Mouse (Mus musculus) cerebellum, adult 8-10 months (tissue): ENCODE results near the gene Edn2.

Experiments used
- DNase-seq: peaks from one replicate; pipeline ENCODE4 v3.0.0; 2022

Gene Edn2

DNA sequence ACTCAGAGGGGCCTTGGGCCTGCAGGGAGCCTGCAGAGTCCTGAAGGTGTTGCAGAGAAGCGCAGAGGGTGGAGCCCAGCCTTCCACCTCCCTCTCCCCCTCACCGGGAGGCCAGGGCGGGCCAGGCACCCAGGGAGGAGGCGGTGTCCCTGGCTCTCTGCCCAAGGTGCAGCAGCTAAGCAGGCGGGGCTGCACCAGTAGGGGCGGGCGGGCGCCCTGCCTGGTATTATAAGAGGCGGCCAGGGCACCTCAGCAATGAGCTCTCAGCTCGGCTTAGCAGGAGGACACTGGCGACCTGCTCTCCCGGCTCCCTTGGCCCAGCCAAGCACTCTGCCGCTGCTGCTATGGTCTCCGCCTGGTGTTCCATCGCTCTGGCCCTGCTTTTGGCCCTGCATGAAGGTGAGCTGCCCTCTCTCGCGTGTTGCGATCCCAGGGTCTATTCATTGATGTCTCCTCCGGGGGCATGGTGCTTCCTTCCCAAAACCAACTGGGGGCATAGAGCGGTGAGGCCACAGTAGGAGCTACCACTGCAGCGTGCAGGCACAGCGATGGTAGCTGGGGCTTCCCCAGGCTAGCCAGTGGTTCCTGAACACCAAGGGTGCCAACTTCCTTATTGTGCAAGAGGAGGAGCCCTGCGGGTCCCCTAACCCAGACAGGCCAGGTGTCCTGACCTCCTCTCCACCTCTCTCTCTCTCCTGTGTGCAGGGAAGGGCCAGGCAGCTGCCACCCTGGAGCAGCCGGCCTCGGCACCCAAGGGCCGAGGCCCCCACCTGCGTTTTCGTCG lies at the start of gene Edn2:
TSS of gene Edn2 (plus strand) at position 41 of the 784 bp plus-strand sequence.
- DNase-seq, result no peak

DNA sequence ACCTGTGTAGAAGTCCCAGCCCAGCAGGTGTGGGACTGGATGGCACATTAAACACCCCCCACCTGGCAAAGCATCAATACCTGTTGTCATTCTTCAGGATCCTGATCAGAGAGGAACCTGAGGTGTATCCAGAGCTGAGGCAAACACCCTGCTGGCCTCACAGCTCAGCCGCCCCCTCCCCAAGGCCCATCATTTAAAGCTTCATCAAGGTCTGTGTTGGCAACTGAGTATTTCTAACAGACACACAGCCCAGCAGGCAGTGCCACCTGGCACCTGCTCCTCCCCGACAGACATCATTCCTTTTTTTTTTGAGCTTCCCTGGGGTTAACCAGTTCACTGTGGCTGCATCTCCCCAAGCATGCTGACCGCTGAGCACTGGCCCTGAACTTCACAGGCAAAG lies 45.5 kb upstream of the Edn2 start:
- DNase-seq, result no peak

DNA sequence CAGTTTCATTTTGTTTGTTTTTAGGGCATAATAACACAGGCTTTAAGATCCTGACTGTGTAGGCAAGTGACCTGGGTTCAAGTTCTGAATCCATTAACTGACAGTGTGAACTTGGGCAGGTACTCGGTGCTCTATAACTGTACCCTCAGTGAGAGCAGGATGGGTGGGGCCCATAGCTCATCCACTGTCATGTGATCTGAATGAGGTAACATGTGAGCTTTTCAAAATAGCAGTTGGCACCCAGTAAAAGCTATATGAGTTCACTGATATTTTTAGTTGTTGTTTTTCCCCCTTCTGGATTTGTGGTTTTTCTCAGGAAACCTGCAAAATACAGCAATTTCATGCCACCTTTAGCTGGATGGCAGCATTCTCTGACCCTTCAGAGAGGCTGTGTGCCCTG lies 44.7 kb upstream of the Edn2 start:
- DNase-seq, result no peak

DNA sequence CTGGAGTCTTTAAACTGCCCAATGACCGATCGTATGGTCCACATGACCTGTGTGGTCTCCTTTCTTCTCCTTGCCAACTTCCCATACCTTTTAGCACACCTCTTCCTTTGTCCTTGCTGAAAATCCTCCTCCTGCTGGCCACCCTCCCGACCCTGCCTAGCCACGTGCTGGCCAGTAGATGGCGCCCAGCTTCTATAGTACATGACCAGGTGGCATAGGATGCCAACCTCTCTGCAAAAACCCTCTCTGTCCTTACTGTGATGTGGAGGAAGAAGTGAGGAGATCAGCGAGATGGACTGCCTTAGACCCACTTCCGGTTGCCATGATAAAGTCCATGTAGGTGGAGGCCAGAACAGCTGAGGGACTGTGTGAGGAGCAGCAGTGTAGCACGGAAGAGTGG lies 40.7 kb upstream of the Edn2 start:
- peak; percentile 81 for DNase-seq

DNA sequence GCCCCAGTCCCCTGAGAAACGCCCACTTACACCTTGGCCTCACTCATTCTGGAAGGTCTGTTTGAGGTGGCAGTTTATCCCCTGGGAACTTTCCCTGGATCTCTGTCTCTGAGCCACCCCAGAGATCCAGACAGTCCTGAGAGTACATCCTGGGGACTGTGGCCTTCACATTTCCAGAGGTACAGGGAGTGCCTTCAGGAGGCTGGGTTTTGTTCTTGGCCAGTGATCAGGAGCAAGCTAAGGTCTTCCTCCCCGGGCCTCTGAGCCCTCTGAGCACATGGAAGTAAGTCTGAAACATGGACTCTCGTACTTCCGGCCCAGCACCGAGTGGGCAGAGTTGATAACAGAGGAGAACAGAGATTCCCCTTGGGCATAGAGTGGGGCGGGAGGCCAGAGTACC lies 36.4 kb upstream of the Edn2 start:
- no peak for DNase-seq

DNA sequence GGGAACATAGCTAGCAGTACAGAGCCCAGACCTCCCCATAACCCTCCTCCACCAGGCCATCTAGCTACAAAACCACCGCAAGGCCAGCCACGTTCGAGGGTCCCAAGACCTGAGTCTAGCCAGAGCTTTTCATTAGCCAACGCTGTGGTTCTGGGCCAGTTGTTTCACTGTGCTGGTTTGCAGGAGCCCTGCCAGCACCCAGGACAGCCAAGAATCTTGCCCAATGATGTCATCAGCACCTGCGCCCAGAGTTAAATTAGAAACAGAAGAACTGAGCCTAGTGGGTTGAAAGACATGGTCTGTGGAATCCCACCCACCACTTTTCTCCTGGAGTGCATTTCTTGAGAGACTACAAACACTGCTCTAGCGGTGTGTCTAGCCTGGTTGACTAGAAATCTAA lies 35.0 kb upstream of the Edn2 start:
- DNase-seq, result no peak

DNA sequence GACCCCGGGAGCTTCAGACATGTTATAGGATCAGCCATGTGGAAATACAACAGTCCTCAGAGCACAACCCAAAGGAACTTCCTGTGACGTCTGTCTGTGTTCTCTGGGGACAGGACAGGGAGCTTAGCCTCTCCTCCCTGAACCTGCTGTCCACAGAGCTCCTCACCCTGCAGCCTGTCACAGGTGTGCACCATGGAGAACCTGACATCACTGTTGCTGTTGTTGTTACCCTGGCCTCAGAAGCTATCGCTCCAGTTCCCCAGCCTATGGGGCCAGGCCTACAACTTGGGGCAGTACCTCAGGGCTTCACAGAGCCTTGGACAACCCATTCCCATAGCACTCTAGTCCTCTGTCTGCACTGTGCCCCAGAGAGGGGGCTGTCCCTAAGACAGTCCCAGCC lies 33.7 kb upstream of the Edn2 start:
- no peak for DNase-seq

DNA sequence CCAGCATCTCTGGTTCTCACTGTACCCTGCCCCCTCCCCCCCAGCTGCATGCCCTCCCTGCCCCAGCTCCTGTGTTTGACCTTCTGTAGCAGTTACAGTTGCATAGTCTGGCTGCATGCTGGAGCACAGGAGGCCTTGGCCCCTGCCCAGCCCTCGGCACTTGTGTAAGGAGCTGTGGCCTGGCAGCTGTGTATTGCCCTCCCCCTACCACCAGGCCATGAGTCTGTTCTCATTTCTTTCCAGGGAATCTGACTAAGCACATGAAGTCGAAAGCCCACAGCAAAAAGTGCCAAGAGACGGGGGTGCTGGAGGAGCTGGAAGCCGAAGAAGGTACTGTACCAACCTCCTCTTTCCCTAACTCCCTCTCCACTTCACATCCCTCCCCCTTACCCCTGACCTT lies 33.0 kb upstream of the Edn2 start:
- DNase-seq, result no peak

DNA sequence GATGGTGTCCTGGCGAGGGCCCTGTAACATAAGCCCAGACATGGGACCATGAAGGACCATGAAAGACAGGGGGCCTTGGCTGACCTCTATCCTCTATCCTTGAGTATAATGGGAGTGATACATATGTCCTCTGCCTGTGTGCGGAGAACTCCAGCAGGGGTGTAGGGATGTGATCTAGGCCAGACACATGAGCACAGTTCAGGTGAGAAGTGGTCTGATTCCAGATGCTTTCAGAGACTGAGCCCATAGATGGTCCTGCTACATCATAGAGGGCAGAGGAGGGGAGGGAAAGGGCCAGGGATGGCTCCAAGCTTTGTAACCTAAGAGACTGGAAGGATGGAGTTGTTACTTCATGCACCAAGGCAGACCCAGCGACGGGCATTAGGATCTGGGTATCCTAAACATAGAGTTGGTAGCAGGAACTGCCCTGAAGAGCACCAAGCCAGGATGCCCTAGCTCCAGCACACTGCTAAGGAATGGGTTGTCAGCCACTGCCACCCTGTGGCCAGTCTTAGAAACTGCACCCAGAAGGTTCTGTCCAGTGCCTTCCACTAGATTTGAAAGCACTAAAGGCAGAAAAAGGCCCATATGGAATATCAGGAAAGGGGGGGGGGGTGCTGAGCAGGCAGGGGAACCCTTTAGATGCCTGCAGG lies 31.6 kb upstream of the Edn2 start:
- peak; percentile 57 for DNase-seq

DNA sequence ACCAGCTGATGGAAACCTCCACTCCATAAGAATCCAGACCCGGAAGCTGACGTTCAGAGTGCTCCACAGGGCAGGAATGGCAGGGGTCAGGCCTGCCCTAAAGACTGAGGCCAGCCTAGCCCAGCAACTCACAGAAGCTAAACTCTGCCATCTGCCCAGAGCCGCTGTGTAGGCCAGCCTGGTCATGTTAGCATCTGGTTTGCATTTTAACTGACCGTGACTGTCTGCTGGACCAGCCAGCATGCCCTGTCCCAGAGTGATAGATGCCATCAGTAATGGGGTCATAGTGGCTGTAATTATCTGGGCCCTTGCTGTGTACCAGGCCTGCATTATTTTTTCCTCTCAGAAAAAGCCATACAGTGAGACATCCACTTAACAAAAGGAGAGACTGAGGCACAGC lies 30.1 kb upstream of the Edn2 start:
- no peak for DNase-seq

DNA sequence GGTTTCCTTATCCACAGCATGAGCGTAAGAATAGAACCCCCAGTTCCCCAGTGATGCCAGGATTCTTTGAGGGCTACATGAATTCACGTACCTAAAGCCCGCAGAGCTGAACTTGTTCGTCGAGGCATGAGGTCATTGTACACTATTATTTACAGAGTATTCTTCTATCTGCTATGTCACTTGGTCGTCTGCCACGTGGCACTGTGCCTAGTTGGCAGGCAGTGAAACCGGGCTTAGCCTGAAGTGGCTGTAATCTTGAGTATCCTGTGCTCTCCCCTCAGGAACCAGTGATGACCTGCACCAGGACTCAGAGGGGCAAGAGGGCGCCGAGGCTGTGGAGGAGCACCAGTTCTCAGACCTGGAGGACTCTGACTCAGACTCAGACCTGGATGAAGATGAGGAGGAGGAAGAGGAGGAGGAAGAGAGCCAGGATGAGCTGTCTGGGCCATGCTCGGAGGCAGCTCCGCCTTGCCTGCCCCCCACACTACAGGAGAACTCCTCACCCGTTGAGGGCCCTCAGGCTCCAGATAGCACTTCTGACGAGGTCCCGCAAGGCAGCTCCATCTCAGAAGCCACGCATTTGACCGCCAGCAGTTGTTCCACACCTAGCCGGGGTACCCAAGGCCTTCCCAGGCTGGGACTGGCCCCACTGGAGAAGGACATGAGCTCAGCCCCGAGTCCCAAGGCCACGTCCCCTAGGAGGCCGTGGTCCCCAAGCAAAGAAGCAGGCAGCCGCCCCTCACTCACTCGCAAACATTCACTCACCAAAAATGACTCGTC lies 29.4 kb upstream of the Edn2 start:
- DNase-seq, result peak; percentile 56

DNA sequence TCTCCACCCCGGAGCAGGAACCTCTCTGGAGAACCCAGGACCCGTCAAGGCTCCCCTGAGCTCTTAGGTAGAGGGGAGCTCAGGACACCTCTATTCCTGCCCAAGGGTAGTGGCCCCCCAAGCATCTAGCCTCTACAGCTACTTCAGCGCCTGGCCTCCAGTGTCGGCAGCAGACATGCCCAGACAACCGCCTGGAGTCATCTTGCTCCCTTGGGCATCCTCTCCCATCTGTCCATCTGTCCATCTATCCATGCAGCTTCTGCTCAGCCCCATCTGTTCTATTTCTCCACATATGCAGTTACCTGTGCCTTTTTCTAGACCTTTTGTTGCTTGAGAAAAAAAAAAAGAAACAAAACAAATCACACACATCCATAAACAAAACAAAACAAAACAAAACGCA lies 26.8 kb upstream of the Edn2 start:
- DNase-seq, result no peak

DNA sequence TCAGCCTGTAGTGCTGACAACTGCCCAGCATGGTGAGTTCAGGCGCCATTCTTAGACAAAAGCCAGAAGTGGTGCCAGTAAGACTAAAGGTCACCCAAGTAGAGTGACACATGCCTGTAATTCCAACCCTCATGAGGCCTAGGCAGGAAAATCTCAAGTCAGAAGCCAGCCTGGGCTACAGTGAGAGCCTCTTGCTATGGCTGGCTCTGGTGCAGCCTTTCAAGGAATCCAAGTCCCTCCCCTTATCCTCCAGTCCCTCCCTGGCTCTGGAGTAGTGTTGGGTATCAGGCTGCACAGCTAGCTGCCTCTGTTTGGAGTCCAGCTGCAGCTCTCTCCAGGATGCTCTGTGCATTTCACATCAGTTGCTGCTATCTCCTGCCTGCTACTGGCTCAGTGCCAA lies 19.2 kb upstream of the Edn2 start:
- no peak for DNase-seq

DNA sequence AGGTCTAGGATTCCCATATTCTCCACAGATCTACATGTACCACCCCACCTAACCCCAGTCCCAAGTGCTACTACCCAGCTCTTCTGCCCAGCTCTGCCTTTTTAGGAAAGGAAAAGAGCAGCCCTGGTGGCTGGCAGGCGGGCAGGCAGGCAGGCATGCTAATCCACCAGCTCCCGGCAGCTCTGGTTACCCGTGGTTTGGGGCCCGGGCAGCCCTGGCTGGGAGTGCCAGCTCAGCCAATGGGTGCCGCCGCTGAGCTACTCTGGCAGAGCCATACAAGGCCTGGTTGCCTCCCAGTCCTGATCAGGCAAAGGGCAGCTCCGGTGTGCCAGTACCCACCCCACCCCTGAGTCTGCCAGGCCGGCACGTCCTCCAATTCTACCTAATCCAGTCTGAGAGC lies 18.1 kb upstream of the Edn2 start:
- DNase-seq, result no peak

DNA sequence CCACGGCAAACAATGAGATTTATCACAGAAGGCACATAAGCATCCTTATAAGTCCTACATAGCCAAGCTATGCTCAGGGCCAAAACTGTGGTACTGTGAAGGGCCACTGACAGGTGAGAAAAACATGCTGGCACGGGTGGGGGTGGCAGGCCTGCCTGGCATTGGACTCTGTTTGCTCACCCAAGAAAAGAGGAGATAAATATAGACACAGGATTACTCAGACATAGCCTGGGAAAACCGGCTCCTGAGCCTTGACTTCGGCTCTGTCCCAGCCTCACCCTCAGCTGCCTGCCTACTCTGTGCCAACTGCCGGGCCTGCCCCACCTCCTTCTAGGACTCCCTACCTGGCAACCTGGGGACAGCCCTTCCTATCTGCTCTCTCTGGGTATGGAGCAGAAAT lies 16.7 kb upstream of the Edn2 start:
- peak; percentile 74 for DNase-seq

DNA sequence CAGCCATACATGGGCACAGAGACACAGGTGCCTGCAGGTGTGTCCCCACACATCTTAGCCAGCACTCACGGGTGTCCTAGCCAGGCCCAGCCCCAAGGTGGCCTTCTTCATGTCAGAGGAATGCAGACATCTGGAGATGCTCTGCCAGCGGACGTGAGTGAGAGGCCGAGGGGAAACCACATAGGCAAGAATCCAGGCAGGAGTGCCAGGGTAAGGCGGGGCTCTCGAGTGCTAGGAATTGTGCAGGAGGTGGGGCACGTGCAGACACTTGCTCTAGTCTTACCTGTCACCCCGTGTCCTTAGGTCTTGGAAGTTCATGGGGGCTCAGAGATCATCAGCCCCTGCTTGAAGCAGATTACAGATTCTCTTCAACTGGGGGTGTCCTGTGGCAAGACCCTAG lies 15.1 kb upstream of the Edn2 start:
- DNase-seq, result no peak

DNA sequence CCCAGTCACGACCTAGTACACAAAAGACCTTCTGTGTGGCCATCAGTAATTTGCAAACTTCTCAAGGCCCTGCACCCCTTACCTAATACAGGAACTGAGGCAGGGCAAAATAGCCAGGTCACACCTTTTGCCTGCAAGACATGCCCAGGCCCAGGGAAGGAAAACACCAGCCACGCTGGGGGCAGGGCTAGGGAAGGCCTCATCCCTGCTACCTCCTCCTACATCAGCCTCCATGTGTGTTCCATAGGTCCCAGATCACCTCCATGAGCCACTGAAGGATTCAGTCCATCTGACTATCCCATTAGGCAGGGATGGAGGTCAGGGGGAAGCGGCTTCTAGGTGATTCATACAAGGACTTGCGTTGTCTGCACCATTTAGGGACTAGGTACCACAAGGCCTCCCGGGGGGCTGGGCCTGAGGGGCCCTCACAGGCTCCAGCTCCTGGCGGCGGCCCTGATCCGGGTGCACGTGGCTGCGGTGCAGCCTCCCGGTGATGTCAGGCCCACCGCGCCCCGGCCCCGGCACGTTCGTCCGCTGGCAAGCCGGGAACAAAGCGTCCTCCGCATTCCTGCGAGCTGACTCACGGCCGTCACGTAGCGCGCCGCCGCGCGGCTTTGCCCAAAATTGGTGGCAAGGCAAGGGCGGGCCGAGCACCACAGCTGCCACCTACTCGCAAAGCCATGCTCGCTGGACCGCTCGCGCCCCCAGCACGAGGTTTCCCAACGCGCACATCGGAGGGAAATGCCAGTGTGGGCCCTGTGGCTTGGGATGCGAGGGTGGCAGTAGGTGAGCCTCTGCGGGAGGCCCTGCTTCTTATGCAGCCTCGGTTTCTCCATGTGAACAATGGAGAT lies 12.5 kb upstream of the Edn2 start:
- DNase-seq, result no peak

DNA sequence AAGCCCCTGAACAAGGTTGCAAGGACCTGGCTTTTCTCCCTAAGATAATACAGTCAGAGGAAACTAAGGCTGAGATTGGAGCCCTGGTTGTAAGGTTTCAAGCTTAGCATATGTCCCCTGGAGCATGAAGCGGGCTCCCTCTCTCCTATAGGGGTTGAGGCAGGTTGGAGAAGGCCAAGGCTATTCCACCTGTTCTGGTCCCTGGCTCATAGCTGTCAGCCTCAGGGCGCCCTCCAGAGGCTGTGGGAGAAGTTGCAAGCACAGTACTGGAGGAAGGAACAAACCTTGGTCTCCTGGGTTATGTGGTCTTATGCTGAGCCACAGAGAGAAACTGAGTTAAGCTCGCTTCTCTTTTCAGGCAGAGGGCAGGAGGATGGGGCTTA lies 11.9 kb upstream of the Edn2 start:
- no peak for DNase-seq

DNA sequence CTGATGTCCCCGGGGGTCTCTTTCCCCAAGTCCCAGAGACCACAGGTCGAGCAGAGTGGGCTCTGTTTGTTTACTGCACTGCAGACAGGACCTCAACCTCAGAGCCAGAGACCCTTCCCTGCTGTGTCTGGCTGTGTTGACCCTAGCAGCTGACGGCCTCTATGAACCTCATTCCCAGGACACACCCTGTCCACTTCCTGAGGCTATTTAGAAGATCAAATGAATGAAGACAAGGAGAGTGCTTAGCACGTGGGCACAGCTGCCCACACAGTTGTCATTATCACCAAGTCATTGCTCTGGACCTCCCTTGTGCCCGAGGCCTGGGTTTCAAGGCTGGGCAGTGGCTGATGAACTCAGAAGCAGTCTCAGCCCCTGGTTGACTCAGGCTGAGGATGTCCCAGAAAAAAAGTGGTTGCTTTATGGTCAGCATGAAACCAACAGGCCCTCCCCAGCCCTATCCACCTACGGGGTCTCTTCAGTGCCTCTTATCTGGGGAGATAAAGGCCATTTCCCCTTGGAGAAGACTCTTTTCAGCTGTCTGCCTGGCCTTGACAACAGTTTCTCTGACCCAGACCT lies 10.6 kb upstream of the Edn2 start:
- no peak for DNase-seq

DNA sequence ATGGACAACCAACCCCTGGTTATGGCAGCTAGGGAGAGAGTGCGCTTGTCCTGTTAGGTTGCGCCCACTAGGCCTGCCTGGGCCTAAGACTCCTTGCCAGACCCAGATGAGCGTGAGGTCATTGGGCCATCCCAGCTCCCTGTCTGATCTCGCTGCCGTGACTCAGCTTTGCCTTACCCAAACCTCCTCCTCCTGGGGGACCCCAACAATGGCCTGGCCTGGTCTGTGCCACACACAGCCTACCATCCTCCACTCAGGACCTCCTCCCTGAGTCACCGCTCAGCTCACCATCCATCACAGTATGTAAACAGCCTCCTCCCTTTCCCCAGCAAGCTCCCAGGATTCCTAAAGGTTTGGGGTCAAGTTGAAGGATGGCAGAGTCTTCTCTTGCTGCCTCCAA lies 9.1 kb upstream of the Edn2 start:
- no peak for DNase-seq

DNA sequence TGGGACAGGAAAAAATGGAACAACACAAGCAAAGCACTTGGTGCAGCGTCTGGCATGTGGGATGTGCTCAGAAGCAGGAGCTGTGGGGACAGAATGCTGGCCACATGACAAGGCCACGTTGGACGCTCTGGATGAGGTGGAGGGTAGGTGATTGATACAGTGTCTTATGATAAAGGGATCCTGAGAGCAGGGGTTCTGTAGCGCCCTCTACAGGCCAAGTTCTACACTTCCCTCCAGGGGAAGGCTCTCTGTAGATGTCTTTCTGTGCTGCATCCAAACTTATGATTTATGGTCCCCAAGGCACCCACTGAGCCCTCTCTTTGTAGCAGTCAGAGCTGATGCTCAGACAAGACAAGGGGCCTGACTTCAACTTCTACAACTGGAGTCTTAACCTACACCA lies 8.4 kb upstream of the Edn2 start:
- DNase-seq, result no peak

DNA sequence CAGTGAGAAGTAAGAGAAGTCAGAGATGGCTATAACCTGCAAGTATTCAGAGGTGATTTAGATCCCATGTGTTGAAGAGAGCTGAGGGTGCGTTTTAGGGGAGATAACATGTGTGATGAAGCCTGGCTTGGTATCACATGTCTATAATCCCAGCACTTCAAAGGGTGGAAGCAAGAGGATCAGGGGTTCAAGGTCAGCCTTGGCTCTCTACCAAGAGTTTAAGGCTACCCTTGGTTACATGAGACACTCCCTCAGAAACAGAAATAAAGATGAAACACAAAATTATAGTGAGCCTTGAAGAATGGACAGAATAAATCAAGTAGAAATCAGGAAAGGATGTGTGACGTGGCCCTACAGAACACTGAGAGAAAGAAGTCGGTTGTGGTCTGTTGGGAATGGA lies 7.3 kb upstream of the Edn2 start:
- DNase-seq, result no peak
